Mouse (Mus musculus): ENCODE measurements around the gene Gm48552. TPM values are rescaled to one million over a fixed set of nuclear protein-coding genes. Genes with fewer than 3 reads are reported as not detected.
A peak's percentile ranks its signal among the peaks of the same experiment; 100 is the strongest.

The Gm48552 gene
- polyA plus RNA-seq, 1 experiment from 2014 or later, result 1.7 TPM

- H3K9me3 ChIP-seq, result no peaks in the 10 kb centered on the region
- H3K36me3 ChIP-seq, result peaks cover 30% of the 10 kb centered on the region
- peak overlapping the region; percentile 86 for H3K27ac ChIP-seq
- peak overlapping the region; percentile 54 for H3K4me3 ChIP-seq
- no peak for DNase-seq (ENCODE audit: low spot score)
- peaks cover 63% of the 10 kb centered on the region for H3K27me3 ChIP-seq (ENCODE audit: insufficient read depth, poor library complexity, severe bottlenecking)
- 15% methylated on average over 24 of the region's 24 CpGs for WGBS
- H3K4me1 ChIP-seq, result peaks cover 92% of the 10 kb centered on the region
Measured at GRCm38 (mm10) chr10:81406504-81407440, 18.0 kb downstream of the Gm48552 start.

GRCm38 (mm10) chr10:81407539-81408423, 19.0 kb downstream of the Gm48552 start:
- H3K27me3 ChIP-seq (ENCODE audit: insufficient read depth, poor library complexity, severe bottlenecking), result peaks cover 60% of the 10 kb centered on the region
- 20% methylated on average over 31 of the region's 31 CpGs for WGBS
- H3K4me3 ChIP-seq, result peak overlapping the region; percentile 54
- peaks cover 92% of the 10 kb centered on the region for H3K4me1 ChIP-seq
- H3K36me3 ChIP-seq, result peaks cover 29% of the 10 kb centered on the region
- H3K9me3 ChIP-seq, result no peaks in the 10 kb centered on the region
- DNase-seq (ENCODE audit: low spot score), result peak; percentile 93
- H3K27ac ChIP-seq, result peak overlapping the region; percentile 86

- no peaks in the 10 kb centered on the region for H3K9me3 ChIP-seq
- peaks cover 28% of the 10 kb centered on the region for H3K36me3 ChIP-seq
- peaks cover 92% of the 10 kb centered on the region for H3K4me1 ChIP-seq
- 29% methylated on average over 13 of the region's 13 CpGs for WGBS
- DNase-seq (ENCODE audit: low spot score), result no peak
- H3K4me3 ChIP-seq, result peak overlapping the region; percentile 54; the same call in 1 of the 2 replicates
- peak overlapping the region; percentile 86 for H3K27ac ChIP-seq
- H3K27me3 ChIP-seq (ENCODE audit: insufficient read depth, poor library complexity, severe bottlenecking), result peaks cover 54% of the 10 kb centered on the region
Measured at GRCm38 (mm10) chr10:81408424-81408729, 19.6 kb downstream of the Gm48552 start.

GRCm38 (mm10) chr10:81408871-81409291, 20.1 kb downstream of the Gm48552 start:
- H3K4me1 ChIP-seq, result peaks cover 93% of the 10 kb centered on the region
- H3K27me3 ChIP-seq (ENCODE audit: insufficient read depth, poor library complexity, severe bottlenecking), result peaks cover 49% of the 10 kb centered on the region
- peaks cover 25% of the 10 kb centered on the region for H3K36me3 ChIP-seq
- peak overlapping the region; percentile 54 for H3K4me3 ChIP-seq
- H3K27ac ChIP-seq, result peak overlapping the region; percentile 86
- 10% methylated on average over 9 of the region's 9 CpGs for WGBS
- peak; percentile 93 for DNase-seq (ENCODE audit: low spot score)
- H3K9me3 ChIP-seq, result no peaks in the 10 kb centered on the region

- peaks cover 45% of the 10 kb centered on the region for H3K27me3 ChIP-seq (ENCODE audit: insufficient read depth, poor library complexity, severe bottlenecking)
- peaks cover 20% of the 10 kb centered on the region for H3K36me3 ChIP-seq
- H3K4me3 ChIP-seq, result peak overlapping the region; percentile 54
- no peaks in the 10 kb centered on the region for H3K9me3 ChIP-seq
- WGBS, result 21% methylated on average over 8 of the region's 8 CpGs
- H3K4me1 ChIP-seq, result peaks cover 93% of the 10 kb centered on the region
- DNase-seq (ENCODE audit: low spot score), result no peak
- peak overlapping the region; percentile 86 for H3K27ac ChIP-seq
Measured at GRCm38 (mm10) chr10:81409330-81409729, 20.5 kb downstream of the Gm48552 start.

- 58% methylated on average over 4 of the region's 4 CpGs for WGBS
- H3K27me3 ChIP-seq (ENCODE audit: insufficient read depth, poor library complexity, severe bottlenecking), result peaks cover 35% of the 10 kb centered on the region
Measured at GRCm38 (mm10) chr10:81410350-81410749, 21.5 kb downstream of the Gm48552 start.

GRCm38 (mm10) chr10:81410981-81411380, 22.2 kb downstream of the Gm48552 start:
- no peak for DNase-seq (ENCODE audit: low spot score)
- 70% methylated on average over 9 of the region's 9 CpGs for WGBS
- H3K4me1 ChIP-seq, result peaks cover 100% of the 10 kb centered on the region
- no peaks in the 10 kb centered on the region for H3K9me3 ChIP-seq
- H3K4me3 ChIP-seq, result no peak overlapping the region
- peak overlapping the region; percentile 86 for H3K27ac ChIP-seq
- peaks cover 6% of the 10 kb centered on the region for H3K36me3 ChIP-seq
- peaks cover 28% of the 10 kb centered on the region for H3K27me3 ChIP-seq (ENCODE audit: insufficient read depth, poor library complexity, severe bottlenecking)

More at GRCm38 (mm10) chr10:81410350-81410749, 21.5 kb downstream of the Gm48552 start:
- H3K36me3 ChIP-seq, result peaks cover 12% of the 10 kb centered on the region
- no peak for DNase-seq (ENCODE audit: low spot score)
- H3K4me3 ChIP-seq, result no peak overlapping the region
- H3K4me1 ChIP-seq, result peaks cover 96% of the 10 kb centered on the region
- H3K27ac ChIP-seq, result peak overlapping the region; percentile 86
- H3K9me3 ChIP-seq, result no peaks in the 10 kb centered on the region

- WGBS, result 60% methylated on average over 18 of the region's 18 CpGs
- no peak for DNase-seq (ENCODE audit: low spot score)
Measured at GRCm38 (mm10) chr10:81411471-81412400, 22.9 kb downstream of the Gm48552 start.

GRCm38 (mm10) chr10:81412586-81413309, 23.9 kb downstream of the Gm48552 start:
- Histone ChIP-seq H3K9me3 (no peaks in the 10 kb centered on the region), H3K4me1 (peaks cover 100% of the 10 kb centered on the region), H3K36me3 (no peaks in the 10 kb centered on the region), H3K27ac (peak overlapping the region; percentile 86), H3K27me3 (ENCODE audit: insufficient read depth, poor library complexity, severe bottlenecking) (peaks cover 19% of the 10 kb centered on the region), H3K4me3 (0 out of 2 replicates have a peak overlapping the region, but pooled peaks have one; percentile 35)
- WGBS, result 73% methylated on average over 16 of the region's 16 CpGs
- DNase-seq (ENCODE audit: low spot score), result no peak

More at GRCm38 (mm10) chr10:81411471-81412400, 22.9 kb downstream of the Gm48552 start:
- Histone ChIP-seq H3K4me1 (peaks cover 100% of the 10 kb centered on the region), H3K27ac (peak overlapping the region; percentile 86), H3K9me3 (no peaks in the 10 kb centered on the region), H3K36me3 (peaks cover 4% of the 10 kb centered on the region; the same call in 1 of the 2 replicates), H3K4me3 (peak overlapping the region; percentile 35), H3K27me3 (ENCODE audit: insufficient read depth, poor library complexity, severe bottlenecking) (peaks cover 21% of the 10 kb centered on the region)

- 28% methylated on average over 26 of the region's 26 CpGs for WGBS
- no peaks in the 10 kb centered on the region for H3K36me3 ChIP-seq
- no peaks in the 10 kb centered on the region for H3K9me3 ChIP-seq
- H3K4me1 ChIP-seq, result peaks cover 100% of the 10 kb centered on the region
- H3K27me3 ChIP-seq (ENCODE audit: insufficient read depth, poor library complexity, severe bottlenecking), result peaks cover 17% of the 10 kb centered on the region
- H3K4me3 ChIP-seq, result peak overlapping the region; percentile 39
- peak overlapping the region; percentile 86 for H3K27ac ChIP-seq
- no peak for DNase-seq (ENCODE audit: low spot score)
Measured at GRCm38 (mm10) chr10:81413310-81414261, 24.8 kb downstream of the Gm48552 start.

- H3K9me3 ChIP-seq, result no peaks in the 10 kb centered on the region
- H3K4me1 ChIP-seq, result peaks cover 97% of the 10 kb centered on the region
- no peak overlapping the region for H3K4me3 ChIP-seq
- peaks cover 21% of the 10 kb centered on the region for H3K27me3 ChIP-seq (ENCODE audit: insufficient read depth, poor library complexity, severe bottlenecking)
- H3K27ac ChIP-seq, result peak overlapping the region; percentile 86
- H3K36me3 ChIP-seq, result peaks cover 1% of the 10 kb centered on the region; the same call in 1 of the 2 replicates
- no peak for DNase-seq (ENCODE audit: low spot score)
Measured at GRCm38 (mm10) chr10:81414682-81415081, 25.9 kb downstream of the Gm48552 start.
